Mouse (Mus musculus) kidney, postnatal 36 days (tissue): ENCODE data around the gene Sgpp2.

Experiments
- DNase-seq, 2 experiments: peaks; one replicate each; pipeline ENCODE4 v3.0.0; 2021 to 2022; ENCODE audit warnings: mixed read lengths in 2 of 2

Sgpp2 gene

GRCm38 (mm10) chr1:78339941-78340340, 29.8 kb downstream of the Sgpp2 start:
- no peak for DNase-seq

GRCm38 (mm10) chr1:78340584-78340983, 30.4 kb downstream of the Sgpp2 start:
- no peak for DNase-seq

- no peak for DNase-seq
These were observed 37.2 kb downstream of the Sgpp2 start for GRCm38 (mm10) chr1:78347317-78347806.

- DNase-seq: no peak
These were observed 39.1 kb downstream of the Sgpp2 start for GRCm38 (mm10) chr1:78349219-78349618.

- no peak for DNase-seq
These were observed 43.1 kb downstream of the Sgpp2 start for GRCm38 (mm10) chr1:78353254-78353653.

- DNase-seq: peak; percentile 81 to 83
These were observed 45.0 kb downstream of the Sgpp2 start for GRCm38 (mm10) chr1:78355123-78355522.

GRCm38 (mm10) chr1:78357415-78357814, 47.3 kb downstream of the Sgpp2 start:
- DNase-seq: no peak

- DNase-seq: no peak
These were observed 47.7 kb downstream of the Sgpp2 start for GRCm38 (mm10) chr1:78357868-78358267.

GRCm38 (mm10) chr1:78363965-78364889, 54.1 kb downstream of the Sgpp2 start:
- no peak for DNase-seq

- peak; percentile 43 to 53 for DNase-seq
These were observed 57.7 kb downstream of the Sgpp2 start for GRCm38 (mm10) chr1:78367806-78368205.

GRCm38 (mm10) chr1:78370121-78370520, 60.0 kb downstream of the Sgpp2 start:
- DNase-seq: no peak

GRCm38 (mm10) chr1:78371569-78372236, 61.6 kb downstream of the Sgpp2 start:
- no peak for DNase-seq

GRCm38 (mm10) chr1:78372316-78372715, 62.2 kb downstream of the Sgpp2 start:
- no peak for DNase-seq

- no peak for DNase-seq
These were observed 63.7 kb downstream of the Sgpp2 start for GRCm38 (mm10) chr1:78373836-78374235.

- DNase-seq: no peak
These were observed 64.9 kb downstream of the Sgpp2 start for GRCm38 (mm10) chr1:78375058-78375457.

- no peak for DNase-seq
These were observed 70.8 kb downstream of the Sgpp2 start for GRCm38 (mm10) chr1:78380950-78381349.

- no peak for DNase-seq
These were observed 77.7 kb downstream of the Sgpp2 start for GRCm38 (mm10) chr1:78387854-78388253.

GRCm38 (mm10) chr1:78388848-78389247, 78.7 kb downstream of the Sgpp2 start:
- no peak for DNase-seq

- no peak for DNase-seq
These were observed 85.1 kb downstream of the Sgpp2 start for GRCm38 (mm10) chr1:78395191-78395735.

GRCm38 (mm10) chr1:78395737-78396136, 85.6 kb downstream of the Sgpp2 start:
- DNase-seq: no peak

GRCm38 (mm10) chr1:78396320-78396913, 86.3 kb downstream of the Sgpp2 start:
- DNase-seq: peak in 1 of 2 experiments; percentile 8

- no peak for DNase-seq
These were observed 89.6 kb downstream of the Sgpp2 start for GRCm38 (mm10) chr1:78399755-78400154.

- no peak for DNase-seq
These were observed 91.3 kb downstream of the Sgpp2 start for GRCm38 (mm10) chr1:78401413-78401812.
